Mouse (Mus musculus): ENCODE results near the gene Lix1. TPM values are rescaled to one million over a fixed set of nuclear protein-coding genes. Genes with fewer than 3 reads are reported as not detected.

Gene Lix1
- total RNA-seq, 2 experiments from 2014 or later, result not detected

GRCm38 (mm10) chr17:17411443-17411842, 9.0 kb downstream of the Lix1 start:
- no peak for ATAC-seq (replicated peaks; ENCODE audit: poor library complexity)

DNA sequence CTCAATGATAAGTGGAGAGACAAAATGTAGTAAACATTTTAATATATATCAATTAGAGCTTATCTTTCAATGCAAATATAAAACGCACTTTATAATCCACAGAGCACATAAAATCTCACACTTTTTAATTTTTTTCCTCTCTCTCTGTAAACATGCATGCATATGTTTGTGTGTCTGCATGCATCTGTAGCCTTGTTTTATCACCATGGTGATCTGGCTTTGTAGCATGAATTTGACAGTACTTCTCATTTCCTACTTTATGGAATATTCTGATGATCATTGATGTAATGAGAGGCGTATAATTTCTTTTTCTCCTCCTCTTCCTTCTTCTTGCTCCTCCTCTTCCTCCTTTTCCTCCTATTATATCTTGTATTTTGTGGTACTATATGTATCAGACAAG, 9.7 kb downstream of the Lix1 start:
- ATAC-seq (replicated peaks; ENCODE audit: poor library complexity), result no peak

GRCm38 (mm10) chr17:17414206-17414605, 11.7 kb downstream of the Lix1 start:
- no peak for ATAC-seq (replicated peaks; ENCODE audit: poor library complexity)

GRCm38 (mm10) chr17:17424609-17425307, 22.3 kb downstream of the Lix1 start:
- ATAC-seq (replicated peaks; ENCODE audit: poor library complexity), result no peak

DNA sequence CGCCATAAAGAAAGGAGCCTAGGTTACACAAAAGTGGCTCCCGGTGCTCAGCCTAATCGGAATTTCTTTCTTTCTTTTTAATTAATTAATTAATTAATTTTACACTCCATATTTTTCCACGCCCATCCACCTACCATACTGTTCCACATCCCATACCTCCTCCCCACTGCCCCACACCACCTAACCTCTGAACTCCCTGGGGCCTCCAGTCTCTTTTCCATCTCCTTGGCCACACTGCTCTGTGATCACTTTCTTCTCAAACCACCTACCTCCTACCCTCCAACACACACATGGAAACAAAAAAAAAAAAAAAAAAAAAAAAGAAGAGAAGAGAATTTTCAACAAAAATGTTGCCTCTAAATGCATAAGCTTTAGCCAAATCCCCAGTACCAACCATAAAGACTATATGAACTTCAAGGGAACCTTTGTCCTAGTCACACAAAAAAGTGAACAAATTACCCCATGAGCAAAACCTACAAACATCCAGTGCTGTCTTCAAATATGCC, 22.9 kb downstream of the Lix1 start:
- no peak for ATAC-seq (replicated peaks; ENCODE audit: poor library complexity)

DNA sequence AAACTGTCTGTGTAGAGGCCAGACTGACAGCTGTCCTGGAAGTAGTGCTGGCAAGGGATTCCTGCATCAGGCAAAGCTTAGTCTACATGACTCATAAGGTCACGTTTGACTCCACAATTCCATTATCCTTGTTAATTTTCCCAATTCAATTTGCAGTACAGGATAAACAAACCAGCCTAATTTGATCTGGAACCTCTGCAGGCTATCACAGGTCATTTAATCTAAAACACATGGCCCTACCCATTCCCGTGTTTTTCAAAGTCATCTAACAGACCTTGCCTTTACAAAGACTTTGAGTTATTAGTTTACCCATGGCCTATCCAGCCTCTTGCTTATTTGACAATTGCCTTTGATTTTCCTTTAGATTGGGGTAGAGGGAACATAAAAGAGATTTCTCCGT, 23.4 kb downstream of the Lix1 start:
- ATAC-seq (replicated peaks; ENCODE audit: poor library complexity), result no peak

DNA sequence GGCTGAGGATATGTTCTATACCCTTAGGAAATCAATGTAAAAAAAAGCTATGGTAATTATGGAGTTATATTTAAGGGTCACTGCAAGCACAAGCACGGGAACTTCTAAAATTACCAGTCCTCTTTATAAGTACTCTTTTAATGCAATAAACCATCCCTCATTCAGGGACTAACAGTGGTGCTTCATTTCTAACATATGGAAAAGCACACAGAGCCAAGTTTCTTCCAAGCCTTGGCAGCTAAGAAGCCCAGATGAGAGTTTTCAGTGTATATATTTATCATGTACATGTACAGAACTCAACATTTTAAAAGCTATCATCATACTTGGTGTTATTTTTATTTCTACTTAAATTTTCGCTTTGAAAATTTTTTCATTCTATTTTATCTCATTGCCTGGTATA, 26.4 kb downstream of the Lix1 start:
- no peak for ATAC-seq (replicated peaks; ENCODE audit: poor library complexity)

- ATAC-seq (replicated peaks; ENCODE audit: poor library complexity), result no peak
These were observed 31.2 kb downstream of the Lix1 start for GRCm38 (mm10) chr17:17433679-17434078.

- ATAC-seq (replicated peaks; ENCODE audit: poor library complexity), result no peak
These were observed 36.2 kb downstream of the Lix1 start for GRCm38 (mm10) chr17:17438576-17439191.

GRCm38 (mm10) chr17:17441876-17442498, 39.5 kb downstream of the Lix1 start:
- ATAC-seq (replicated peaks; ENCODE audit: poor library complexity), result no peak

DNA sequence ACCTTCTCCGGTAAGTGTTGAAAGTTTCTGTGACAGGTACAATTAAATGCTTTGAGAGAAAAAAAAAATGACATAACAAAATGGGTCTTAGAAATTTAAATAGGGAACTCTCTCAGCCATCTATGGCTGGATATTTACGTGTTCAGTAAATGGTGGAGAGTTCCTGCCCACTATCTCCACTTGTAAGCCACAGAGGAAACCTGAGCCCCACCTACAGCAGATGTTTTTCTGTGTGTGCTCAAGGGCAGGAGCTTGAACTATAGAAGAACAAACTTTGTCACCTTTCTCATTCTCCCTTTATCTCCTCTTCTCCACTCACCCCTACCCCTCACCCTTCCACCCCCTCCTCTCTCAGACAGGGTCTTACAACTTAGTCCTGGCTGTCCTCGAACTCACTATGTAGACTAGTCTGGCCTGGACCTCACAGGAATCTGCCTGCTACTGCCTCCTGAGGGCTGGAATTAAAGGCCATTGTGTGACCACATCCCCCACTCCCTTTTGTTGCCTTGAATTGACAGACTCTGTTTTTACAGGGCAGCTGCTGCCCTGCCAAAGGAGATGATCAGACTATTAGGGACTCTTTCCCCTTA, 41.9 kb downstream of the Lix1 start:
- no peak for ATAC-seq (replicated peaks; ENCODE audit: poor library complexity)

- no peak for ATAC-seq (replicated peaks; ENCODE audit: poor library complexity)
These were observed 44.2 kb downstream of the Lix1 start for GRCm38 (mm10) chr17:17446683-17447082.

- no peak for ATAC-seq (replicated peaks; ENCODE audit: poor library complexity)
These were observed 45.3 kb downstream of the Lix1 start for GRCm38 (mm10) chr17:17447821-17448220.

DNA sequence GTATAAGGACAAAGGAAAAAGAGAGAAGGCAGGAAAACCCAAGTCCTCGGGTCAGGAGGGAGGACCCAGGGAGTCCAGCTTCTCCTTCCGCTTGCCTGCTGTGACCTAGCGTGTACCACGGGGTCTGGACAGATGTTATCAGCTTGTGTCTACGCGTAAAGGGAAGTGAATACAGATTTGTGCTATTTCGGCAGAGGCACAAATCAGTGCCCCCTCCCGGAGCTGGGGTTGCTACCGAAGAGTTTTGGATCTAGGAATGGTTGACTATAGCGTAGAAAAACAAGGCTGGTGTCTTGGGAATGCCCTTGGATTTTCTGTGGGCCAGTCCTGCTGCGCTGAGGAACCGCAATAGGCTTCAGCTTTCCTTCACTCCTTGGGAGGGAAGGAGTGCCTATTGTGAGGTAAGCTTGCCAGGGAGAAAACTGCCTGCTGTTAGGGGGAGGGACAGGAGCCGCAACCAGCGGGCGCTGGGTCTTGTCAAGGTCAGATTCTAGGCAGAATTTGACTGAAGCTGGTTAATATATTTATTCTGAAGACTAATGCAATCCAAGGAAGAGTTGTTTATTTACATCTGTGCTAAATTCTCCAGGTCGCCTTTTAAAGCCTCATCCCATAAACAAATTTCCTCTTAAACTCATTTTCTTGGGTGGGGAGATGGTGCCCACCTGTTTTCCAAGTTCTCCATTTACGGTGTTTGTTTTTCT, 46.4 kb downstream of the Lix1 start:
- ATAC-seq (replicated peaks; ENCODE audit: poor library complexity), result peak; percentile 99

DNA sequence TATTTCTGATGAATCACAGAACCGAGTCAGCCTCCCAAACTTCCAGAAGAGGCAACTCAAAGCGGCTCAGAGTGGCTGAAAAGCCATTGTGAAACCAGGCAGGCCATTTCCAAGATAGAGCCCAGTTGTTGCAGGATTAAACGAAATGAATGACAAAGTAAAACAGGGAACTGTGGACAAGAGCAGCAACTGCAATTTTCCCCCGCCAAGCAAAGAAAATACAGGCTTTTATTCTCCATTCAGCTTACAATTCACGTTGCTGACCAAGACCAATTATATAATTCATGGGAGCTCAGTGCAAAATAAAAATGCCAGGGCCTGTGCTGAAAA, 46.9 kb downstream of the Lix1 start:
- ATAC-seq (replicated peaks; ENCODE audit: poor library complexity), result no peak

DNA sequence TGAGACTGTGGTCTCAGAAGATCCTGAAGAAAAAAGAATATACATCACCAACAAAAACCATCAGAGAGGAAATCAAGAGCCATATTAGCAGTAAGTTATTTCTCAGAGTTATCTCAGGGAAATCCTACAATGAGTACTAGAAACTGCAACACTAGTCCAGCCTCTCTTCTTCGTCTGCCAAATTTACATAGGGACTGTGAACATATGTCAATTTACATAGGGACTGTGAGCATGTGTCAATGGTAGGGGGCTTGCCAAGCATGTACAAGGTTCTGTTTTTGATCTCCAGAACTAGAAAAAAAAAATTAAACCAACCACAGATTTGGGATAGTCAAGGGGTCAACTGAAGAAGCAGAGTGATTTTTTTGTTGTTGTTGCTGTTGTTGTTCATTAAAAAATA, 48.6 kb downstream of the Lix1 start:
- no peak for ATAC-seq (replicated peaks; ENCODE audit: poor library complexity)

DNA sequence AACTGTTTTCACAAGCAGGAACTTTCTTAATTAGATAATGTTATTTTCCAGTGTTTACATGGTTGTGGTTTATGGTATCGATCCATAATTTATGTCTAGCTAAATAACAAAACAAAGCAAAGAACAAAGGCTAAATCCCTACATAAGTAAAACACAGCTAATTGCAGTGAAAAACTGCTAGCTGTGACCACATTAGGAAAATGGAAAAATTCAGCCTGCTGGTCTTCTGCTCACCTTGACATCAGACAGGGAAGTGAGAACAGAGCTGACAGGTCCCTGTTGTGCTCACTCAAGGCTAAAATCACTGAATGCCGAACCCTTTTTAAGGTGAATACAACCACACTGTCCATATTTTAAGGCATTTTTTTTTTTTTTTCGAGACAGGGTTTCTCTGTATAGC, 50.1 kb downstream of the Lix1 start:
- ATAC-seq (replicated peaks; ENCODE audit: poor library complexity), result no peak

GRCm38 (mm10) chr17:17454573-17454972, 52.1 kb downstream of the Lix1 start:
- peak; percentile 66 for ATAC-seq (replicated peaks; ENCODE audit: poor library complexity)

- ATAC-seq (replicated peaks; ENCODE audit: poor library complexity), result no peak
These were observed 83.3 kb downstream of the Lix1 start for GRCm38 (mm10) chr17:17485789-17486188.

DNA sequence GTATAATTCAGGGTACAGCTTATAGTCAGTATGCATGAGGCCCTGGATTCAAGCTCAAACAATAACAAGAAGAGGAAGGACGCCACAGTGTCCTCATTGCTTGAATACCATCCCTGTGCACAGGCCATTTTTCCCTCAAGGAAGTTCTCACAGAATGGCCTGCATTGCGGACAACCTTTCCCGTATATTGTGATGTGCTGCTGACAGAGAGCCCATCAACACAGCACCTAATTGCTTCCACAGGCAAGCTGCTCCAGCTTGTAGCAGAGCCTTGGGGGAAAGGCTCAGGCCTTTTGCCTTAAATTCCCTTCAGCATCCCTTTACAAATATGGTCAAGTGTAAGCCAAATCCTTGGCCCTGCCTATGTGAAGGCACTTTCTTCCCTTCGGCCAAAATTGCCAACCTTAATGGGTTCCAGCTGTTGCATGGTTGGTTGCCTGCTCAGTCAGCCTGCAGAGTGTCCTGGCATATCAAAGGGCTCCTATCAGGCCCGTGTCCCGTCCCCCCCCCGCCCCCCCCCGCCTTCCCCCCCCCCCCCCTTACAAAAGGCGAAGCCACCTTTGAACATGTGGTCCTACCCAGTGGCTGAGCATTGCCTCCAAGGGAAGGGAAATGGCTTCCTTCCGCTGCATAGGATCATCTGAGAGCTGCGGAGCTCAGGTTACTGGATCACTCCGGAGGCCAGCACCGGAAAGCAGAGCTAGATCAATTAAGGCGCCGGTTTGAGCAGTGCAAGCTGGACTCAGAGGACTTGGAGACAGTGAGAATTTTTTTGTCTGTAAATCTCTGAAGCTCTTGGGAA, 88.5 kb downstream of the Lix1 start:
- no peak for ATAC-seq (replicated peaks; ENCODE audit: poor library complexity)

GRCm38 (mm10) chr17:17491622-17492001, 89.1 kb downstream of the Lix1 start:
- no peak for ATAC-seq (replicated peaks; ENCODE audit: poor library complexity)

Data from megakaryocyte progenitor cell, adult 5-6 weeks (primary cell).